Mouse (Mus musculus) forebrain, embryonic 10.5 days (tissue): ENCODE measurements around the gene Zfp946. TPM values are rescaled to one million over a fixed set of nuclear protein-coding genes. Genes with fewer than 3 reads are reported as not detected.

Source experiments
- DNase-seq: peaks from one replicate; pipeline ENCODE4 v3.0.0-alpha.2; 2017; ENCODE audit warnings: low spot score; ENCODE audit errors: extremely low spot score
- H3K27ac ChIP-seq: fragments of 300-500 bp; sonication (generic); 2 replicates; pipeline ENCODE4 v1.5.1; 2016; ENCODE audit warnings: mild to moderate bottlenecking
- H3K27me3 ChIP-seq: fragments of 300-500 bp; sonication (generic); 2 replicates; pipeline ENCODE4 v1.6.1; 2016; ENCODE audit warnings: mild to moderate bottlenecking; ENCODE audit not compliant: poor library complexity, severe bottlenecking
- H3K36me3 ChIP-seq: fragments of 300-500 bp; sonication (generic); replicated peaks from 2 replicates; pipeline ENCODE4 v1.6.1; 2016; ENCODE audit warnings: mild to moderate bottlenecking, moderate library complexity
- H3K4me1 ChIP-seq: fragments of 300-500 bp; sonication (generic); 2 replicates; pipeline ENCODE4 v1.6.1; 2016
- H3K4me3 ChIP-seq: fragments of 300-500 bp; sonication (generic); 2 replicates; pipeline ENCODE4 v1.5.1; 2016; ENCODE audit warnings: mild to moderate bottlenecking, moderate library complexity
- H3K9me3 ChIP-seq: fragments of 300-500 bp; sonication (generic); 2 replicates; pipeline ENCODE4 v1.6.1; 2016; ENCODE audit warnings: mild to moderate bottlenecking, moderate library complexity
- WGBS: fragments of 180-500 bp; shearing (Covaris S2); methylation state at CpG from one replicate; pipeline ENCODE4 v1.1.7; 2016; 5-methylcytosine and 5-hydroxymethylcytosine counted together
- polyA plus RNA-seq: library from polyadenylated mRNA; unstranded; fragments of >200 nt; fragmentation: Nextera tagmentation; extraction: Ambion mirVana; gene quantifications from 2 replicates; pipeline ENCODE4 v1.2.1, GENCODE M21; 2016

Gene Zfp946
- polyA plus RNA-seq = 21.8 and 21.9 TPM in 2 replicates

DNA sequence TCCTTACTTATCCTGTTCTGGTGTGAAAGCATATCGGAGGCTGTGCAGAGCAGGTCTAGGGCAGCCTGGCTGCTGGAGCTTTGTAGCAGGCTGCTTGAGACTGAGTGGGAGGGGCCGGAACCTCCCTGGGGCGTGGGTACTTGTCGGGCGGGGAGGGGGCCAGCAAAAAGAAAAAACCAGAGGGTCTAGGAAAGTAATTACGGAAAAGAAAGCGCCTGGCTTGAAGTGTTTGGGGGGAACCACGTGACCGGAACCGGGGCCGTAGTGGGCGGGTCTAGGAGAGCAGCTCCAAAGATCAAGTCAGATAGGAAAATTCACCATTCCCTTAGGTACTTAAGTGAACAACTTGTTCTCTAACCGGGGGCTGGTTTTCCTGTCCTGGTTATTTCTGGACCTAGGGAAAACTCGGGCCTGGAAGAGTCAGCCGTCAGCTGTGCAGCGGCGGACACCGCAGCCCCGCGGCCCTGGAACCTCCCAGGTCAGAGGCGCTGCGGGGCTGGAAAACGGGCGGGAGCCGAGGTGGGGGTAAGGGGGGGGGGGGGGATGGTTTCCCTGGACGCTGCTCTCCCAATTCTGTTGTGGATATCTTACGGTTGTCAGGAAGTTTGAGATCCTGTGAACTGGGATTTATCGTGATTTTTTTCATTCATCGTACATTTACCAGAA lies at the start of gene Zfp946:
Gene Zfp946 (plus strand): TSS at position 271 of the 666 bp plus-strand sequence.
- Histone ChIP-seq H3K27ac (peak within 1 kb of the TSS; percentile 88), H3K4me1 (peaks cover 17% of the 10 kb centered on the region), H3K9me3 (no peaks in the 10 kb centered on the region), H3K4me3 (peak within 1 kb of the TSS; percentile 66), H3K36me3 (0 out of 2 replicates have a peak, but pooled peaks cover 4% of the 10 kb centered on the region), H3K27me3 (no peaks in the 10 kb centered on the region)
- peak; percentile 90 for DNase-seq
- 0% methylated on average over 29 of the region's 29 CpGs for WGBS

DNA sequence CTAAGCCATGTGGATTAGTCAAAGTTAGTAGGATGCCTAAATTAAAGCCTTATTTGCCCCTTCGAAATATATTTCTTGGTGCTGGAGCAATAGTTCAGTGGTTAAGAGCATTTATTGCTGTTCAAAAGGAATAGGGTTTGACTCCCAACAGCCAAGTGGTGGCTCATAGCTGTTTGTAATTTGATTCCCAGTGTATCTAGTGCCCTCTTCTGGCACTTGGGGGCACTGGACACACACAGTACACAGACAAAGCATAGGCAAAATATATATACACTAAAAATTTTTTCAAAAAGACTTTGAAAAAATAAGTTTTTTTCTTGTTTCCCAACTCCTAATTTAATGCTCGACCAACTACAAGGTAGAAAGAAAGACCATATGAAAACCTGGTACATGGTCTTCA lies 13.3 kb upstream of the Zfp946 start:
- peaks cover 3% of the 10 kb centered on the region; the same call in 1 of the 2 replicates for H3K9me3 ChIP-seq
- H3K4me3 ChIP-seq = no peak overlapping the region
- H3K27ac ChIP-seq = no peak overlapping the region
- H3K4me1 ChIP-seq = no peaks in the 10 kb centered on the region
- 82% methylated on average over 2 of the region's 2 CpGs for WGBS
- H3K36me3 ChIP-seq = no peaks in the 10 kb centered on the region
- no peak for DNase-seq
- H3K27me3 ChIP-seq = no peaks in the 10 kb centered on the region

DNA sequence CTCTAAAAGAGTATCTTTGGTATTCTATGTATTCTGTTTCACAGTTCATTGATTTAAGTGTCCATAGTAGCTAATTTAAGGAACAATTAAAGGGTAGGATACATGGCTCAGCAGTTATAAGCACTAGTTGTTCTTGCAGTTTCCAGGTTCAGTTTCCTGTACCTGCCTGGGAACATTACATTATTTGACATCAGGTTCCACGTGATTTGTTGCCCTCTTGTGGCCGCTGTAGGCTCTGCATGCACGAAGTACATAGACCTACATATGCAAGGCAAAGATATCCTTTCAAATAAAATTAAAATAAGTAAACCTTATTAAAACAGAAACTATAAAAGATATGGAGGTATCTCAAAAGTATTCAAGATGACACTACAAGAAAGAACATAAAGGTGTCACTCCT lies 6.5 kb upstream of the Zfp946 start:
- Histone ChIP-seq H3K27ac (no peak overlapping the region), H3K9me3 (no peaks in the 10 kb centered on the region), H3K27me3 (no peaks in the 10 kb centered on the region), H3K4me3 (no peak overlapping the region), H3K36me3 (no peaks in the 10 kb centered on the region), H3K4me1 (no peaks in the 10 kb centered on the region)
- DNase-seq = peak; percentile 50
- WGBS = 2% methylated on average over 3 of the region's 3 CpGs

DNA sequence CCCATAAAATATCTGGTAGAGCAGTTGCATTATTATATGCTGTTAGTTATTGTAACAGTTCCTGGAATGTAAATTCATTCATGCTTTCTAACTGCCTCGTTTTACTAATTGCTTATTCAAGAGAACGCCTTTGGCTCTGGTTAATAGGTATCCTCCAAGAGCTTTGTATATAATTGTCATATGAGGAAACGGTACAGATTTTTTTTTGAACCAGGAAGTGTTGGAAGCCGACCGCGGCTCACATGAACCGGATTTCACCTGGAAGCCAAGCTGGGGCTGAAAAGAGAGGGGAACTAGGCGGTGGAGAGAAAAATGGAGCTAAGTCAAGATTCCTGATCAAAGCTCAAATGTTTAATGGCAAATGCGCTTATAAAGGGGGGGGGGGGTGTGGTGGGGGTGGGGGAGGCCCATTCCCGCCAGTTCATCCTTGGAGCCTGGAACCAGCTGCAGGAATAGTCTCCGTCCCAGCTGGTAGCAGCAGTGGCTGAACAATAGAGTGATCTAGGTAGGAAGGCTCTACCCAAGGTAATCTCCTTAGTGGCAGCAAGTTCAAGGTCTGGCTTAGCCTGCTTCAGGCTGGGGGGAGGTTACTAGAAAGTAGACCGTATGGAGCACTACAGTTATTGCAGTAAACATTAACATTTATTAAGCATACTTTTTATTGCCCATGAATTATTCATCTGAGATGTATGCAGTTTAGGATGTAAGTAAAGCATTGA lies 773 bp downstream of the Zfp946 start:
- Histone ChIP-seq H3K27me3 (no peaks in the 10 kb centered on the region), H3K27ac (peak overlapping the region; percentile 88), H3K36me3 (0 out of 2 replicates have a peak, but pooled peaks cover 9% of the 10 kb centered on the region), H3K9me3 (no peaks in the 10 kb centered on the region), H3K4me1 (peaks cover 17% of the 10 kb centered on the region), H3K4me3 (peak overlapping the region; percentile 66)
- peak; percentile 26 for DNase-seq
- WGBS = 4% methylated on average over 12 of the region's 12 CpGs

DNA sequence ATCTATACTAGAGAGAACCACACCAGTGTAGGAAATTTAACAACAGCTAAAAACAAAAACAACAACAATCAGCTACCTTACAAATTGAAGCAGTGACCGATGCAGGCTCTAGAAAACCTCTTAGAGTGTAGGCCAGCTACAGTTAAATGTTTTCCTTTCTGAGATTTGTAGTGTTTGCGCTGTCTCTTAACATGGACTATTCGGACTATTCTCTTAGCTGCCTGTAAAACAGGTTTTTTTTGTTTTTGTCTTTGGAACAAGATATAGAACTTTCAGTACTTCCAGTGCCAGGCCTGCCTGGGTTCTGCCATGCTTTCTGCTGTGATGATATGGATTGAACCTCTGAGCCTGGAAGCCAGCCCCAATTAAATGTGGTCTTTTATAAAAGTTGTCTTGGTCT lies 23.7 kb downstream of the Zfp946 start:
- Histone ChIP-seq H3K27ac (no peak overlapping the region), H3K27me3 (no peaks in the 10 kb centered on the region), H3K4me3 (no peak overlapping the region), H3K9me3 (peaks cover 19% of the 10 kb centered on the region), H3K4me1 (no peaks in the 10 kb centered on the region), H3K36me3 (peaks cover 62% of the 10 kb centered on the region)
- DNase-seq = no peak
- WGBS = 97% methylated on average over 3 of the region's 3 CpGs

DNA sequence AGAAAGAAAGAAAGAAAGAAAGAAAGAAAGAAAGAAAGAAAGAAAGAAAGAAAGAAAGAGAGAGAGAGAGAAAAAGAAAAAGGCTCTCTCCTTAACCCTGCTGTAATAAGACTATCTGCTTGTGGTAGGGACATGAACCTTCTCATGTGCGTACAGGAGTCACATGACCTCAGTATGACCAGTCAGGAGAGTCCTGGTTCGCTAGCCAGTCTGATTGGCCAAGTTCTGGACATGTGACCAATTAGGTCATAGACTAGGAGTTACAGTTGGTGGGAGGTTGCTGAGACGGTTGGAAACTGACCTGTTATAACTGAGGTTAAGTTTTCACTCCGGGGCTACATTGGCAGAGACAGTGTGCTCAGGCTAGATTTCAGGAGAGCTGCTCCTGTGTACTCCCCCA lies 73.1 kb downstream of the Zfp946 start:
- WGBS = 83% methylated on average over 4 of the region's 4 CpGs

More for the DNA sequence above, 73.1 kb downstream of the Zfp946 start:
- Histone ChIP-seq H3K4me3 (no peak overlapping the region), H3K9me3 (peaks cover 21% of the 10 kb centered on the region), H3K4me1 (no peaks in the 10 kb centered on the region), H3K27ac (no peak overlapping the region), H3K27me3 (no peaks in the 10 kb centered on the region), H3K36me3 (no peaks in the 10 kb centered on the region)
- no peak for DNase-seq

Other genes with a start within 250 kb of the Zfp946 start
- 2.0 and 2.5 TPM in 2 replicates for gene Zfp994, start 198.6 kb upstream of the Zfp946 start, polyA plus RNA-seq
- 8.4 and 9.6 TPM in 2 replicates for gene CT030661.1, start 109.4 kb upstream of the Zfp946 start, polyA plus RNA-seq
- 14.4 and 16.0 TPM in 2 replicates for gene Zfp944, start 62.8 kb upstream of the Zfp946 start, polyA plus RNA-seq
- gene Zfp758, start 62.8 kb upstream of the Zfp946 start, polyA plus RNA-seq = 6.5 and 7.9 TPM in 2 replicates
- not detected in 2 replicates for gene Vmn2r111, start 149.3 kb downstream of the Zfp946 start, polyA plus RNA-seq
- not detected in 2 replicates for gene Vmn2r112, start 176.7 kb downstream of the Zfp946 start, polyA plus RNA-seq